Comparison of ENCODE assay signal across 21 mouse cellular contexts in the genomic region with DNA sequence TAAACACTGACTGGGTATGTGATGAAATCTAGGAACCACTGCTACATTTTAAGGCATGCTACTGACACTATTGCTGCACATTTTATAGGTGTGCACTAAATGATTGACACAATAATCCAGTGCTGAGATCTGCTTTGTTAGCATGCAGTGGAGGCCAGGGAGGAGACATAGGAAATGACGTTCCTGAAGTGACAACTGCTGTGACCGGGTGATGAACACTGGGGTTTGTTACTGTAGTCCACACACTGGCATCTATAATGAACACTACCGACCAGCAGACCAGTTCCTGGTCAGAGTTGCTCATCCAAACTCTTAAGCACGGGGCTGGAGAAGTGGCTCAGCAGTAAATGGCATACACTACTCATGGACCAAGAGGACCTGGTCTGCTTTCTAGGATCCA. TPM values are rescaled to one million over a fixed set of nuclear protein-coding genes. Genes with fewer than 3 reads are reported as not detected.
"Had no signal": no experiment of that assay in that cellular context is flagged by ENCODE, and none has a peak within 500 bp of the region (broad histone marks: within the 10 kb centered on the region; RNA-seq: fewer than 3 reads in every experiment).

No protein-coding gene starts in this region.

- H3K4me2 ChIP-seq: liver, embryonic 15.5 days; lung, embryonic 15.5 days; midbrain, embryonic 11.5 days; midbrain, embryonic 13.5 days; midbrain, embryonic 15.5 days; neural tube, embryonic 12.5 days; stomach, embryonic 15.5 days had no signal

- H3K4me1 ChIP-seq: lung, embryonic 15.5 days; midbrain, embryonic 13.5 days; midbrain, embryonic 15.5 days; neural tube, embryonic 12.5 days; stomach, embryonic 15.5 days had no signal

- ATAC-seq: liver, postnatal 0 days; lung, postnatal 0 days; midbrain, embryonic 13.5 days; midbrain, embryonic 15.5 days had no signal

- H3K27me3 ChIP-seq: liver, embryonic 15.5 days; lung, embryonic 15.5 days; midbrain, embryonic 13.5 days; midbrain, embryonic 15.5 days; neural tube, embryonic 12.5 days; stomach, embryonic 15.5 days had no signal

- H3K9me3 ChIP-seq: liver, embryonic 15.5 days; lung, embryonic 15.5 days; midbrain, embryonic 13.5 days; midbrain, embryonic 15.5 days; neural tube, embryonic 12.5 days; stomach, embryonic 15.5 days had no signal

- H3K4me3 ChIP-seq: liver, embryonic 15.5 days; lung, embryonic 15.5 days; midbrain, embryonic 13.5 days; midbrain, embryonic 15.5 days; neural tube, embryonic 12.5 days; stomach, embryonic 15.5 days had no signal

- H3K9ac ChIP-seq: liver, embryonic 15.5 days; liver, postnatal 0 days; lung, embryonic 15.5 days; midbrain, embryonic 13.5 days; midbrain, embryonic 15.5 days; neural tube, embryonic 12.5 days; stomach, embryonic 15.5 days had no signal

- H3K36me3 ChIP-seq: liver, embryonic 15.5 days; lung, embryonic 15.5 days; midbrain, embryonic 13.5 days; midbrain, embryonic 15.5 days; neural tube, embryonic 12.5 days; stomach, embryonic 15.5 days had no signal

- H3K27ac ChIP-seq: liver, embryonic 15.5 days; lung, embryonic 15.5 days; macrophage; midbrain, embryonic 13.5 days; midbrain, embryonic 15.5 days; neural tube, embryonic 12.5 days; stomach, embryonic 15.5 days; stomach, postnatal 0 days had no signal

- DNase-seq: liver, postnatal 0 days; lung, adult 2 months; lung, postnatal 14 days; lung, postnatal 36 days; right cerebral cortex, postnatal 14 days; thymus, adult 2 months; thymus, postnatal 25 days; thymus, postnatal 4 days had no signal

RNA-seq across cellular contexts. Expression of a gene that starts 2.9 kb away (rescaled TPM):
- polyA plus RNA-seq: liver, embryonic 15.5 days; liver, postnatal 0 days; lung, postnatal 0 days; macrophage; midbrain, embryonic 11.5 days; midbrain, embryonic 13.5 days; midbrain, embryonic 15.5 days; midbrain, postnatal 0 days; neural tube, embryonic 12.5 days; neural tube, embryonic 14.5 days; stomach, embryonic 15.5 days; stomach, postnatal 0 days; urinary bladder, adult 2 months had no signal

RNA-seq across cellular contexts. Expression of a gene that starts 4.1 kb away (rescaled TPM):
- polyA plus RNA-seq: midbrain, embryonic 11.5 days; midbrain, embryonic 13.5 days; midbrain, embryonic 15.5 days; neural tube, embryonic 12.5 days; neural tube, embryonic 14.5 days had no signal
